Mouse (Mus musculus): ENCODE data around the gene Ifit3. TPM values are rescaled to one million over a fixed set of nuclear protein-coding genes. Genes with fewer than 3 reads are reported as not detected.
"Not testable (repeated sequence)": the region's sequence is repeated elsewhere in the genome, so short reads cannot be mapped to it uniquely, and the experiment has no call there.

The Ifit3 gene
- total RNA-seq, 2 experiments from 2014 or later = 1.4 to 2.0 TPM

DNA sequence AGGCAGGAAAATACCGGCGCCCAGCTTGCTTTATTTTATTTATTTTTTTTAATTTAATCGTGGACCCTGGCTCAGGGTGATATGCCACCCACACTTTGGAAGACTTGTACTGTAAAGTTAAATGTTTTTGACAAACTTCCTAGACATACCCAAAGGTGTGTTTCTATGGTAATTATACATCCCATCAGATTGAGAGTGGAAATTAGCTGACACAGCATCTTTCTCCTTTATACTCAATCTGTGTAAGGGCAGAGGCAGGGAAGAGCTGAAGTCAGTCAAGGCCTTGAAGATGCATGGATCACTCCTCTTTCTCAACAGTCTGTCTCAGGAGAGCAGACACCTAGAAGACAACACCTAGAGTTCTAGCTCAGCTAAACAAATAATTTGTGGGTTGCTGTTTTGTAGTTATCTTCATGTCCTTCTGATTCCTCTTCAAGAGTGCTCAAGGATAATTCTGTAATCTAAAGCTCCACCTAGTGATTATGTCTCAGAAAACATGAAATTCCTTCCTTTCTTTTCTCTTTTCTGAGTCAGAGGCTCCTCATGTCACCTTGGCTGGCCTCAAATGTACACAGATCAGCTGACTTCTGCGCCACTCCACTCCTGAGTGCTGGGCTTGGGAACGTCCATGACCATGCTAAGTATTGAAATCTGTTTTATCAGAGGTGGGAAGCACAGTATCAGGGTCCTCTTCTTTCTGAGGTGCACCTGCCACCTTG, 2.6 kb downstream of the Ifit3 start:
- intact Hi-C loops (cut with DNase I); DNase-seq: not testable (repeated sequence)

DNA sequence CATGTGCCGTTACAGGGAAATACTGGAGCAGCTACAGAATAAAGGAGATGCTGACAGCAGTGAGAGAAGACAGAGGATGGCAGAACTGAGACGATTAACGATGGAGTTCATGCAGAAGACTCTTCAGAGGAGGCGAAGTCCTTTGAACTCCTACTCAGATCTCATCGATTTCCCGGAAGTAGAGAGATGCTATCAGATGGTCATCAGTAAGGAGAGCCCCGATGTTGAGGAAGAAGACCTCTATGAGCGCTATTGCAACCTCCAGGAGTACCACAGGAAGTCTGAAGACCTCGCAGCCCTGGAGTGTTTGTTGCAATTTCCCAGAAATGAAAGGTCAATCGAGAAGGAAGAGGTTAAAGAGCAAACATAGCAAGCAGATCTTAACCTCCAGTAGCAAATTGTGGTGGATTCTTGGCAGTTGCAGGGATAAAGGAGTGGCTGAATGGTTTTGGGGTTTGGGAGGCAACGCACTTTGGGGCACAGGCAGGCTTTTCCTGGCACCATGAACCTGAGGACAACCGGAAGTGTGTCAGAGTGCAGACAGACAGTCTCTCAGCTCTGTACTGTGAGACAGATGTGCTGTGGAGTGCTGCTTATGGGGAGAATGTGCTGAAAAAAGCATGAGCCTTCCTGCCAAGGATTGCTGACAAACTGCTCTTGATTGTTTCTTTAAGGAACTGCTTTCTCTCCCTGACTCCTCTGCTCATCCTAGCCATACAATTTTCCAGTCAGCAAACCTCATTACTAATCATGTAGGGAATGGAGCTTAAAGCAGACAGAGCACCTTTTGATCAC, 4.8 kb downstream of the Ifit3 start:
- intact Hi-C loops (cut with DNase I); DNase-seq: not testable (repeated sequence)

DNA sequence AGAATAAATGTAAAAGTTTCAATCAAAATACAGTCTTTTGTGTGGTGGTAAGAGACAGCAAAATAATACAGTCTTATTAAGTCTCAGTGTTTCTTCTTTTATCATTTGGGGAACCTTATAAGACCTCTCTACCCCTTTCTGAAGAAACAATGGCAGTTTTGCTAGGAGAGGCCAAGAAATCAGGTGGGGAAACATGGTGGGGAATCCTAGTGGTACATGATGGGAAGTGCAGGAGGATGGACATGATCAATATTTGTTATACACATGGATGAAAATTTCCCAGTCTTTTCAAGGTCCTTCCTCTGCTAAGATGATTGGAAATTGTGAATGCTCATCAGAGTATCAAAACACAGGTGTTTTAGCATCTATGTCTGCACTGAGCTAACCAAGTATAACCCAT, 5.6 kb downstream of the Ifit3 start:
- intact Hi-C loops (cut with DNase I) = no loop called here
- no peak for DNase-seq

DNA sequence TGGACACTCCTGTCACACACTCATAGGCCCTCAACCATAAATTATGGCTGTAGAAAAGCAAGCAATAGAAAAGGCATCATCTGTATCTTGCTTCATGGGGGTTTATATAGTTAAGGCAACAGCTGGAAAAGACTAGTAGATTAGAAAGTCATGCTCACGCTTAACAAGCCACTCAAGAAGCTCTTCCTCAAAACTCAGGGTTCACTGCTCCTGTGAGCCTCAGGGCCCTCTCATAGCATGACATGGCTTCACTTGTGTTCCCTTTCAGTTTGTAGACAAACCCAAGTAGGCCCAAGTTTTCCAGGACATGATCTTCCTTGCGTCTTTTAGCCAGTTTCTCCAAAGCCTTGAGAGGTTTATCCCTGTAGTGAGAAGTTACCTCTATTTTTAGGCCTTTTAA, 10.1 kb downstream of the Ifit3 start:
- intact Hi-C loops (cut with DNase I) = no loop called here
- DNase-seq = no peak

DNA sequence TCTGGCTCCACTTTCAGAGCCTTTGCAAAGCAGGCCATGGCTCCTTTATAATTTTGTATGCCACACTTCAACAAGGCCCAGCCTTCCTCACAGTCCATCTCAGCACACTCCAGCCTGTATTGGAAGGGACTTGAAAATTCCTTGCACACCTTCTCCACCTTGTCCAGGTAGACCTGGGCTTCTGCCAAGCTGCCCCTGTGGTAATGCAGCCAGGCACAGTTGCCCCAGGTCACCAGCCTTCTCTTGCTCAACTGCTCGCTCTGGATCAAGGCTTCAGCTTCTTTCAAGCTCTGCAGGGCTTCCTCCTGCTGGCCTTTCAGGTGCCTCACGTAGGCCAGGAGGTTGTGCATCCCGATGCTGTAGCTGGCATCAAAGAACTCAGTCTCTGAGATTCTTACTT, 11.2 kb downstream of the Ifit3 start:
- intact Hi-C loops (cut with DNase I); DNase-seq: not testable (repeated sequence)

DNA sequence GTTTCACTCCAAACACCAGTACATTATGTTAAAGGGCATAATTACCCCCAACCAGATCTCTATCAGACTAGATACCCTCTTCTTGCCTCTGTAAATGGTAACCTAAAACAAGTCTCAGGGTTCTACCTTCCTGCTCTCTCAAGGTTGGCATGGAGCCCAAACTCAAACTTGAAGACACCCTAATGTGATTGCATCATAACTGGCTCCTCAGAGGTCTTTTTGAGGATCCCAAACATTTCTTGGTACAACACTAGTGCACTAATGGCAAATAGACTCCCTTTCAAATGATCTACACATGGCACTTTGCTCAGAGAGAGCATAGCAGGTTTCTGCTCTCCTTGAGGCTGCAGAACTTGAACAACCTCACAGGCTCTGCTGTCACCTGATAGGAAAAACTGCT, 13.5 kb downstream of the Ifit3 start:
- intact Hi-C loops (cut with DNase I) = no loop called here
- no peak for DNase-seq

DNA sequence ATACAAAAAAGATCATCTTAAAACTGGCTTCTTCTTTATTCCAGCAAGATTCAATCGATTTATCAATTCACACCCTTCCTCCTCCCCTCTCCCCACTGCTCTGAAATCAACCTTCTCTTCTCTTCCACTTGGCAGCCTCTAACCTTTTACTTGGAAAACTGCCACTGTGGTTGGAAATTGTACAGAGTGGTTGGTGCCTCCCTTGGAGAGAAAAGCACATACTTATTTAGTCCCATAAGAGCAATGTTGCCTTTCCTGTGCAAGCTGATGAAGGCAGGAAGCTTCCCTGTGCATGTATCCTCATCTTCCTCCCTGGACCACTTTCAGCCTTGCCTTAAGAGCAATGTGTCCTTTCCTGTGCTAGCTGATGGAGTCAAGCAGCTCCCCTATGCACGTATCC, 15.0 kb downstream of the Ifit3 start:
- intact Hi-C loops (cut with DNase I) = no loop called here
- DNase-seq = peak in 1 of 2 experiments; percentile 28

DNA sequence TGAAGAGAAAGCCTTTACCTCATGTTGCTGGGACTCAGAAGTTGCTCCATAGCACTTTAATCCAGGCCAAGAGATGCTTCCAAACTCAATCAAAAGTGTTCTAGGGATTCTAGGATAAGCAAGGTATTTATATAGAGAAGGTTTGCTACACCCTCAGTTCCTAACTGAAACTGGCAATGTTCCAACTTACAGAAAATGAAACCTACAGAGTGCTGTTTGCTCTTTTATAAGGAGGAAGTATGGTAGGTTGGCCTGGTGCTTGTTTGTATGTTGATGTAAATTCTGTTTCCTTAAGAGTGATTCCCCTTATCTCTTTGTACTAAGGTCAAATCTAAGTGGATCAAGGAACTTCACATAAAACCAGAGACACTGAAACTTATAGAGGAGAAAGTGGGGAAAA, 15.9 kb downstream of the Ifit3 start:
- DNase-seq; intact Hi-C loops (cut with DNase I): not testable (repeated sequence)

DNA sequence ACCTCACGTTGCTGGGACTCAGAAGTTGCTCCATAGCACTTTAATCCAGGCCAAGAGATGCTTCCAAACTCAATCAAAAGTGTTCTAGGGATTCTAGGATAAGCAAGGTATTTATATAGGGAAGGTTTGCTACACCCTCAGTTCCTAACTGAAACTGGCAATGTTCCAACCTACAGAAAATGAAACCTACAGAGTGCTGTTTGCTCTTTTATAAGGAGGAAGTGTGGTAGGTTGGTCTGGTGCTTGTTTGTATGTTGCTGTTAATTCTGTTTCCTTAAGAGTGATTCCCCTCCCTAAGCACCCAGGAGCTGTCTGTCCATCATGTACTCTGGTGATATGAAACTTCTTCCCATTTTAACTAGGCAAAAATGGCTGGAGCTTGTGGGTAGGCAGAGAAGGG, 18.6 kb downstream of the Ifit3 start, which contains the start of gene Ifit1bl1:
Gene Ifit1bl1, minus strand, starts transcription at position 69 of the 400 bp plus-strand sequence.
- DNase-seq; intact Hi-C loops (cut with DNase I): not testable (repeated sequence)

DNA sequence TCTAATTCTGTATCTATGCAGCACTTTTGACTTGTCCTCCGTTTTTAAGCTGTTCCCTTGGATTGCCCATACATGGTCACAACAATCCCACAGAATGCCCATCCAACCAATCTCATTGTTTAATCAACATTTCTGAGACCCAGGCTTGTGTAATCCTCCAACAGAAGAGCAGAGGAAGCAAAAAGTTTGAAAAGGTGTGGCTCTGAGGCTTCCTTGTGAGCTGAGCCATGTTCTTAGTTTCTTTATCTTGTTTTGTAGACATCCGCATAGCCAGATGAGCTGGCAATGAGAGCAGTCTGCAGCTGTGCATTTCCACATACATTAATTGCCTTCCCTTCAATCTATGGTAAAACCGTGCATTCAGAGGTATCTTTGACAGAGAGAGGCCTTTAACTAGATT, 22.1 kb downstream of the Ifit3 start:
- DNase-seq = no peak
- intact Hi-C loops (cut with DNase I) = no loop called here

DNA sequence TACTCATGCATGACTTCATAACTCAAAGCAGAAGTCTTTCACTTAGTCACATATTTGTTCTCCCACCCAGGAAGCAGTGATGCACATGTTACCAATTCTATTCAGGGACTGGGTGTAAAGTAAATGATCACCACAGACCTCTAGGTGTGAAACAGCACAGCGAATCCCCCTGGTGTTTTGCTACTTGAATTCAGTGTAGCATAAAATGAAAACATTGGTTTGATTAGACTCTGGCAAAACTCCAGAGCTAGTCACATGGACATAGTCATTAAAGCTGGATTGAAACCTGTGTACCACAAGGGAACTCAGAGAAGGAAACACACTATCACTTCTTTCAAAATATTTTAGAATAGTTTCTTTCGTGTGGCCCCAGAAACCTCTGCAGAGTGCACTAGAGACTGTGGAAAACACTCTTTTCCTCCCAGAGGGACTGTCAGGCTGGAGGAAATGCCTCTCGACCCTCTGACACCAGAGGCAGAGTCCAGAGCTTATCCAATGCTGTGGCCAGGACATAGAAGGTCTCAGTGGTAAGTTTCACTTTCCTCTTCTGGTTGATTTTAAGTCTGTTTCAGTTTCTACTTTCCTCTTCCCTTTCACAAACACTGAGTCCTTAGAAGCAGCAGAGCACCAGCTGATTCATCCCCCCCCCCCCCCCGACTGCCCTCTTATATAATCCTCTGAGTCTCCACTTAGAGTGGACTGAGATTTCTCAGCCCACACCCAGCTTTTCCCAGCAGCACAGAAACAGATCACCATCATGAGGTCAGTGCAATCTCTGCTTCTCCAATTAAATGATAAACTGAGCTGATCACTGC, 24.1 kb downstream of the Ifit3 start, which contains the start of gene Ifit3b:
Gene Ifit3b, plus strand, starts transcription at position 734 of the 815 bp plus-strand sequence.
- intact Hi-C loops (cut with DNase I) = not testable (repeated sequence)
- DNase-seq = peak in 1 of 2 experiments; percentile 26

DNA sequence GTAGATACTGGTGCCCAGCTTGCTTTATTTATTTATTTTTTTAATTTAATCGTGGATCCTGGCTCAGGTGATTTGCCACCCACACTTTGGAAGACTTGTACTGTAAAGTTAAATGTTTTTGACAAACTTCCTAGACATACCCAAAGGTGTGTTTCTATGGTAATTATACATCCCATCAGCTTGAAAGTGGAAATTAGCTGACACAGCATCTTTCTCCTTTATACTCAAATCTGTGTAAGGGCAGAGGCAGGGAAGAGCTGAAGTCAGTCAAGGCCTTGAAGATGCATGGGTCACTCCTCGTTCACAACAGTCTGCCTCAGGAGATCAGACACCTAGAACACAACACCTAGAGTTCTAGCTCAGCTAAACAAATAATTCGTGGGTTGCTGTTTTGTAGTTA, 26.8 kb downstream of the Ifit3 start:
- DNase-seq; intact Hi-C loops (cut with DNase I): not testable (repeated sequence)

DNA sequence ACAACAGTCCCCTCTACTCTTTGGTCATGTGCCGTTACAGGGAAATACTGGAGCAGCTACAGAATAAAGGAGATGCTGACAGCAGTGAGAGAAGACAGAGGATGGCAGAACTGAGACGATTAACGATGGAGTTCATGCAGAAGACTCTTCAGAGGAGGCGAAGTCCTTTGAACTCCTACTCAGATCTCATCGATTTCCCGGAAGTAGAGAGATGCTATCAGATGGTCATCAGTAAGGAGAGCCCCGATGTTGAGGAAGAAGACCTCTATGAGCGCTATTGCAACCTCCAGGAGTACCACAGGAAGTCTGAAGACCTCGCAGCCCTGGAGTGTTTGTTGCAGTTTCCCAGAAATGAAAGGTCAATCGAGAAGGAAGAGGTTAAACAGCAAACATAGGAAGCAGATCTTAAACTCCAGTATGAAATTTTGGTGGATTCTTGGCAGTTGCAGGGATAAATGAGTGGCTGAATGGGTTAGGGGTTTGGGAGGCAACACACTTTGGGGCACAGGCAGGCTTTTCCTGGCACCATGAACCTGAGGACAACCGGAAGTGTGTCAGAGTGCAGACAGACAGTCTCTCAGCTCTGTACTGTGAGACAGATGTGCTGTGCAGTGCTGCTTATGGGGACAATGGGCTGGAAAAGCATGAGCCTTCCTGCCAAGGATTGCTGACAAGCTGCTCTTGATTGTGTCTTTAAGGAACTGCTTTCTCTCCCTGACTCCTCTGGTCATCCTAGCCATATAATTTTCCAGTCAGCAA, 29.1 kb downstream of the Ifit3 start:
- intact Hi-C loops (cut with DNase I); DNase-seq: not testable (repeated sequence)

DNA sequence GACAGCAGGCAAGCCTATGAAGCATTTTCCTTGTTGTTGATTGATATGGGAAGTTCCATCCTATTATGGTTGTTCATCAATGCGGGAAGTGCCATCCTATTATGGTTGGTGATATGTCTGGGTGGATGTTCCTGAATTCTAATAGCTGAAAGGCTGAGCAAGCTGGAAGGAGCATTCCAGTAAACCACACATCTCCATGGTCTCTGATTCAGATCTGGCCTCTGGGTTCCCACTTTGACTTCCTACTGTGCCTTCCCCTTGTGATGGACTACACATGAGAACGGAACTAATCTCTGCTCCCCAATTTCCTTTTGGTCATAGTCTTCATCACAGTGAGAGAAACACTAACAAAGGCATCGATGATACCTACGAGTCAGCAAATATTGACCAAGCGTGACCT, 37.5 kb downstream of the Ifit3 start:
- intact Hi-C loops (cut with DNase I) = no loop called here
- no peak for DNase-seq

DNA sequence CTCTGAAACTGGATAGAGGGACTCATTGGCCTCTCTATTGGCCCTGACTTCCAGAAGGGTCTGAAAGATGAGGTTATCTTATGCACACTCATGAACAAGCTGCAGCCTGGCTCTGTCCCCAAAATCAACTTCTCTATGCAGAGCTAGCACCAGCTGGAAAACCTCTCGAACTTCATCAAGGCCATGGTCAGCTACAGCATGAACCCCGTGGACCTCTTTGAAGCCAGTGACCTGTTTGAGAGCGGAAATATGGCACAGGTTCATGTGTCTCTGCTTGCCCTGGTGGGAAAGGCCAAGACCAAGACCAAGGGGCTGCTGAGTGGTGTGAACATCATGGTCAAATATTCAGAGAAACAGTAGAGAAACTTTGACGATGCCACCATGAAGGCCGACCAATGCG, 40.5 kb downstream of the Ifit3 start:
- intact Hi-C loops (cut with DNase I) = no loop called here
- no peak for DNase-seq

DNA sequence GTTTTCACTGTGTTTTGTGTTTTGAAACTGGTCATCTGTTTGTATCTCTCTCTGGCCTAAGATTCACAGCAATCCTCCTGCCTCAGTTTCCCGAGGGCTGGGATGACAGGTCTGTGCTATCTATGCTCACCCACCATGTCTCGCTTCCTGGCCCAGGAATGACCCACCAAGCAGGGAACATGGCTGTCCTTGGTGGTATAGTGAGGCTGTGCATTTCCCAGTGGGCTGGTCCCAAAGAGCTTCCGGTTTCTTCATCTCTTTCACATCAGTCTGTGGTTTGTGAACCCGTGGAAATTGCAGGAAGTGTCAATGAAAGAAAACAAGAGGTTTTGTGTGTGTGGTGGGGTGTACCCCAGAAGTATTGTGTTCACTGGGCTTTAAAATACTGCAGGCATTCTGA, 41.3 kb downstream of the Ifit3 start:
- intact Hi-C loops (cut with DNase I) = no loop called here
- no peak for DNase-seq

DNA sequence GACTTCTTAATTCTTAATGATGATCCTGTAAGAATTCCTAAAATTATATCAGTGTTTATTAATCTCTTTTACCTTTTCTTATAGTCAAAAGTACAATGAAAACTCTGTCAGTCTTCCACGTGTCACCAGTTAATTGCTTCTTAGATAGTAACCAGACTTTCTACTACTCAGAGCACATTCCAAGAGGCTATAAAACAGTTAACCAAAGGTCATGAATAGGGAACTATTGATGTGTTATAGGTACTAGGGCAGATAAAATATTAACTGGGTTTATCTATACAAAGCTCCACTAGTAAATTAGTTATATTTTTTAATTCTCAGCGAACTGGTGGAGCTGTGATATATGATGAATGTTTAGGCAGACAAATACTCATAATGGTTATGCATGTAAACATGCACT, 44.2 kb downstream of the Ifit3 start:
- intact Hi-C loops (cut with DNase I) = no loop called here
- DNase-seq = no peak

DNA sequence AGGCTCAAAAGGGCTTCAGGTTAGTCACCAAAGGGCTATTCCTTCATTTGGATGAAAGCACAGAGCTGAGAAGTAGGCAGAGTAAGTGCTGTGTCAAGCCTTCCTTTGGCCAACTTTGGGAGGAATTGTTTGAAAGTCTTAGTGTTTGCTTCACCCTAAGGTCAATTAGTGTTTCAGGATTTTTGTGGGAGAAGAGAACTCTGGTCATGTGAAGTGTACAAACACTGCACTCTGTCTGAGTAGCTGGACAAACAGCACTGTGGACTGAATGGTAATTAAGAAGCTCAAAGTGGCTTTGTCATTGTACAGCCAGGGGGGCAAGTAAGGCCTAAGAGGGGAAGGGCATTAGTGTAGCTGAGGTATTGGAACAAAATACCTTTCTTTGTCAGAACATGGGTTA, 48.2 kb downstream of the Ifit3 start:
- DNase-seq = no peak
- intact Hi-C loops (cut with DNase I) = loop anchor here (10.0 kb wide), 1 partner anchor 387 kb away; no protein-coding TSS in a partner anchor

DNA sequence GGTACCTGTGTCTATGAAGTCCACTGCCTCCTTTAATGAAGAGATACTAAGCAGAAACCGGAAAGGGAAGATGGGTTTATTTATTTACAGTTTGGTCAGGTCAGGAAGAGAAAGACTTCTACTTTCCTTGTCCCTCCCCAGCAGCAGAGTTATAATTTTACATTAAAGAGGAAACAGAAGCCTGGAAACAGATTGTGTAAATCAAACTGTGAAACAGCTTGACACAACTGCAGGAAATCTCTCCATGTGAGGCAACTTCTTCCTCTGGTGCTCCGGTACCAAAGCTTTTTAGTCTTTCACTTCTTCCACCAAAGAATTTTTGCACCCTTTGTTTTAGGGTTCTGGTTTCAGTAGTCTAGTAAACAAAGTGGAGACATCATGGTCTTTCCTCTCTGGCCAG, 50.2 kb downstream of the Ifit3 start:
- no peak for DNase-seq
- intact Hi-C loops (cut with DNase I) = loop anchor here (10.0 kb wide), 1 partner anchor 389 kb away; no protein-coding TSS in a partner anchor
